Mouse (Mus musculus) myocyte (in vitro differentiated cells): ENCODE results near the gene Atp1b2.

Experiments used
- MAX ChIP-seq: IDR thresholded peaks from one replicate; pipeline ENCODE4 v1.6.1; 2011; ENCODE audit warnings: low read depth, mild to moderate bottlenecking, control low read depth
- POLR2A ChIP-seq: IDR thresholded peaks from one replicate; pipeline ENCODE4 v1.6.1; 2011; ENCODE audit warnings: low read depth, mild to moderate bottlenecking, control low read depth, moderate library complexity; ENCODE audit not compliant: insufficient read length
- SRF ChIP-seq: IDR thresholded peaks from one replicate; pipeline ENCODE4 v1.6.1; 2011; ENCODE audit warnings: low read depth; ENCODE audit not compliant: control insufficient read depth, insufficient read length
- USF1 ChIP-seq: IDR thresholded peaks from one replicate; pipeline ENCODE4 v1.6.1; 2011; ENCODE audit warnings: low read depth, mild to moderate bottlenecking, control low read depth, moderate library complexity

GRCm38 (mm10) chr11:69580572-69581146, 25.1 kb downstream of the Atp1b2 start:
- no peak for TF ChIP-seq MAX
- no peak for TF ChIP-seq POLR2A
- TF ChIP-seq USF1 = no peak
- no peak for TF ChIP-seq SRF
